Mouse (Mus musculus): ENCODE measurements at regions not wholly inside any gene's neighbourhood (a gene's known extent, or its start where the extent isn't known, plus 50 kb on each side); places are given as distances from the start of the nearest gene placed in this dataset.

DNA sequence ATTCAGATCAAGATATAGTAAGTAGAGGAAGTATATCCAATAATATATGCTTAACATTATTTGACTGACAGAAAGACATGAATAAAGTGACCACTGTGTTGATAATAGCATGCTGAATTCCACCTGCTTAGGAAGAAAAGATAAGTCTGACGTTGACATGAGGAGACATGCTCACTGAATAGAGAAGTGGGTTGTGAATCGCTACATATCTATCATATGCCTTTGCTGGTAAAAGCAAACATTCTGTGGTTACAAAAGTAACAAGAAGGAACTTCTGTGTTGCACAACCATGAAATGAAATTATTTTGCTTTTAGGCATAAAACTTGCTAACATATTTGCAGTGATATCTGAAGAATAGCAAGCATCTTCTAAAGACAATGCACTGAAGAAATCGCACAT lies 163.8 kb upstream of the Zfp386 start:
- no peak for TF ChIP-seq CTCF (IDR thresholded peaks at IDR 0.05; ENCODE audit: control insufficient read depth, insufficient read depth, low read length)
- no peak for TF ChIP-seq POLR2A (IDR thresholded peaks at IDR 0.05; ENCODE audit: borderline replicate concordance, control insufficient read depth, low read depth, low read length)

Measured in bone marrow, adult 2 months (tissue).